Mouse (Mus musculus) liver, adult 2 months (tissue): ENCODE measurements at regions not wholly inside any gene's neighbourhood (a gene's known extent, or its start where the extent isn't known, plus 50 kb on each side); places are given as distances from the start of the nearest gene placed in this dataset.

ENCODE experiments used
- DNase-seq: peaks from one replicate; pipeline ENCODE4 v3.0.0-alpha.2; 2011; ENCODE audit warnings: low read depth, low spot score; ENCODE audit errors: extremely low read depth
- H3K27ac ChIP-seq: fragments of 200-500 bp; replicated peaks from 2 replicates; pipeline ENCODE4 v1.5.1; 2012; ENCODE audit warnings: low read depth, mild to moderate bottlenecking, control low read depth, inconsistent platforms, low read length; ENCODE audit not compliant: insufficient read depth
- H3K27me3 ChIP-seq: fragments of 200-500 bp; 2 replicates; pipeline ENCODE4 v1.6.1; 2012; ENCODE audit warnings: mild to moderate bottlenecking, moderate library complexity, low read length, inconsistent platforms; ENCODE audit not compliant: control insufficient read depth, insufficient read depth
- H3K36me3 ChIP-seq: fragments of 200-500 bp; 2 replicates; pipeline ENCODE4 v1.6.1; 2012; ENCODE audit warnings: low read length, inconsistent platforms; ENCODE audit not compliant: control insufficient read depth, insufficient read depth
- H3K4me1 ChIP-seq: fragments of 200-500 bp; 2 replicates; pipeline ENCODE4 v1.6.1; 2011; ENCODE audit warnings: low read length; ENCODE audit not compliant: control insufficient read depth, insufficient read depth
- H3K4me3 ChIP-seq: fragments of 200-500 bp; 2 replicates; pipeline ENCODE4 v1.5.1; 2011; ENCODE audit warnings: low read depth, mild to moderate bottlenecking, control low read depth, low read length, moderate library complexity; ENCODE audit not compliant: insufficient read depth
- H3K79me2 ChIP-seq: fragments of 200-500 bp; 2 replicates; pipeline ENCODE4 v1.6.1; 2012; ENCODE audit warnings: inconsistent platforms, mild to moderate bottlenecking, low read length, moderate library complexity; ENCODE audit not compliant: control insufficient read depth, insufficient read depth
- H3K9ac ChIP-seq: fragments of 200-500 bp; 2 replicates; pipeline ENCODE4 v1.6.1; 2012; ENCODE audit warnings: low read depth, mild to moderate bottlenecking, control low read depth, inconsistent platforms, low read length
- CTCF ChIP-seq: fragments of 200-500 bp; IDR thresholded peaks from 2 replicates; pipeline ENCODE4 v1.5.1; 2011; ENCODE audit warnings: low read depth, low read length, control low read depth
- POLR2A ChIP-seq: fragments of 200-500 bp; IDR thresholded peaks from 2 replicates; pipeline ENCODE4 v1.6.1; 2011; ENCODE audit warnings: low read length, control low read depth; ENCODE audit not compliant: insufficient read depth; ENCODE audit errors: extremely low read depth
- WGBS: fragments of 180-500 bp; shearing (Covaris S2); methylation state at CpG from one replicate; pipeline ENCODE4 v1.1.7; 2018; 5-methylcytosine and 5-hydroxymethylcytosine counted together

- 86% methylated on average over 2 of the region's 2 CpGs for WGBS
- Histone ChIP-seq H3K27ac (no peak overlapping the region), H3K9ac (no peak overlapping the region), H3K4me3 (no peak overlapping the region), H3K27me3 (no peaks in the 10 kb centered on the region), H3K36me3 (no peaks in the 10 kb centered on the region), H3K4me1 (no peaks in the 10 kb centered on the region), H3K79me2 (no peaks in the 10 kb centered on the region)
- TF ChIP-seq POLR2A (no peak), CTCF (no peak)
- no peak for DNase-seq
Observed at GRCm38 (mm10) chr19:26143539-26143938, 461.3 kb upstream of the Smarca2 start.

GRCm38 (mm10) chr19:26151216-26151615 lies 453.6 kb upstream of the Smarca2 start:
- Histone ChIP-seq H3K27me3 (no peaks in the 10 kb centered on the region), H3K36me3 (no peaks in the 10 kb centered on the region), H3K4me3 (no peak overlapping the region), H3K9ac (no peak overlapping the region), H3K79me2 (no peaks in the 10 kb centered on the region), H3K27ac (no peak overlapping the region), H3K4me1 (no peaks in the 10 kb centered on the region)
- 76% methylated on average over 4 of the region's 4 CpGs for WGBS
- DNase-seq, result no peak
- TF ChIP-seq POLR2A (no peak), CTCF (no peak)

DNA sequence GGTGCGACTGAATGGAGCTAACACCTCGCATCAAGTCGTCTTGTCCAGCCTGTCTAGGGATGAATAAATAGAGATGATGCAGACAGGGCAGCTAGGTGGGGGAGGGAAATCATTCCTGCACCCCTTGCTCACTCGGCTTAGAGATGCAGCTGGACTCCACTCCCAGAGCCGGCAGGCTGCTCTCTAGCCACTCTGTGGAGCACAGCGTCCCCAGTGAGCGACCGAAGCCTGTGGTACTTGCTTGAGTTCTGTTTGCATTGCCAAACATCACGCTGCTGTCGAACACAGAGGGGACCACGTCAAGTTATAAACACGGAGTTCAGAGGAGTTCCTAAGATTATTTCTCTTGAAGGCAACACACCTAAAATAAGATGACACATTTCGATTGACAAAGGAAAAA lies 439.9 kb upstream of the Smarca2 start:
- H3K27ac ChIP-seq, result no peak overlapping the region
- H3K4me3 ChIP-seq, result no peak overlapping the region
- no peaks in the 10 kb centered on the region for H3K4me1 ChIP-seq
- DNase-seq, result no peak
- H3K36me3 ChIP-seq, result no peaks in the 10 kb centered on the region
- no peaks in the 10 kb centered on the region for H3K79me2 ChIP-seq
- H3K27me3 ChIP-seq, result no peaks in the 10 kb centered on the region
- no peak overlapping the region for H3K9ac ChIP-seq
- 37% methylated on average over 13 of the region's 13 CpGs for WGBS
- TF ChIP-seq POLR2A (no peak), CTCF (no peak)

DNA sequence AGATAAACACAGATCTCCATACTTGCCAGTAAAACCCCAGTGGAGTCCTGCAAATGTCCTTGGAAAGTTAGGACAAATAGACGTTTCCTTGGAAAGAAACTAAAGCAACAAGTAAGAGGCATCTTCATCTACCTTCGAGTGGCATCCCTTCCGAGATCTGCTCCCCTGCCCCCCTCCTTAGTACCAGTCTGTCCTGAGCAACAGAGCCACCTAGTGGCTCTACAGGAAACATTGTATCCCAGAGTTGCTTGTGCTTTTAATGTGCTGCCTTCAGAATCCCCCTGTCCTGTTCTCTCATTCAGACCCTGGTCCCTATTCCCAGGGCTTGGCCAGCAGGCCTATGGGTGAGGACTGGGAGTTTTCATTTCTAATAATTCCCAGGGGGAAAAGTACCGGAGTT lies 423.1 kb upstream of the Smarca2 start:
- Histone ChIP-seq H3K79me2 (no peaks in the 10 kb centered on the region), H3K4me3 (no peak overlapping the region), H3K9ac (no peak overlapping the region), H3K27me3 (no peaks in the 10 kb centered on the region), H3K36me3 (no peaks in the 10 kb centered on the region), H3K27ac (no peak overlapping the region), H3K4me1 (no peaks in the 10 kb centered on the region)
- peak; percentile 4 for DNase-seq
- TF ChIP-seq POLR2A, result no peak
- peak; percentile 42 for TF ChIP-seq CTCF
- WGBS, result 17% methylated on average over 4 of the region's 4 CpGs

DNA sequence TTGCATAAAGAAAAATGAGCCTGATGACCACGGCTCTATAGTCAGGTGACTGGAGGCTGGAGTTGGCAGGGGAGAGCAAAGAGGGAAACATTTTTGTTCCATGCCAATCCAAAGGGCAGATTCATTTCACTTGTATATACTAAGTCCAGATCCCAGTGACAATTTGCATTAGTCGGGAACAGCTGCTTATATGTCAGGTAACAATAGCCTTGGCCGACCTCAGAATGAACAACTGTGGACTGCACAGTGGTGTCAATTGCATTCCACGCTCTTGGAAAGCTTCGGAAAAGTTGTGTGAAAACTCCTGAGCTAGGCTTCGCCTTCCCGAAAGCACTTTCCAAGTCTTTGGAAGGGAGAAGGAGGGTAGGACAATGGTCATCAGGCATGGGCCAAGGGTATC lies 419.8 kb upstream of the Smarca2 start:
- 88% methylated on average over 7 of the region's 7 CpGs for WGBS
- Histone ChIP-seq H3K4me1 (no peaks in the 10 kb centered on the region), H3K36me3 (no peaks in the 10 kb centered on the region), H3K4me3 (no peak overlapping the region), H3K27me3 (no peaks in the 10 kb centered on the region), H3K27ac (no peak overlapping the region), H3K9ac (no peak overlapping the region), H3K79me2 (no peaks in the 10 kb centered on the region)
- TF ChIP-seq CTCF (no peak), POLR2A (no peak)
- no peak for DNase-seq

GRCm38 (mm10) chr19:26190803-26191202 lies 414.0 kb upstream of the Smarca2 start:
- Histone ChIP-seq H3K27me3 (no peaks in the 10 kb centered on the region), H3K9ac (no peak overlapping the region), H3K4me3 (no peak overlapping the region), H3K36me3 (no peaks in the 10 kb centered on the region), H3K79me2 (no peaks in the 10 kb centered on the region), H3K4me1 (no peaks in the 10 kb centered on the region), H3K27ac (no peak overlapping the region)
- 85% methylated on average over 1 of the region's 1 CpGs for WGBS
- DNase-seq, result no peak
- no peak for TF ChIP-seq CTCF
- TF ChIP-seq POLR2A, result no peak
